12 mouse cellular contexts compared by ENCODE assay signal in genomic region chr2:17523791-17524190, GRCm38 (mm10).
DNase-seq lines count a peak whose midpoint lies in the region; TF ChIP-seq lines count a peak whose summit lies in the region.
"Had no signal": no experiment of that assay in that cellular context is flagged by ENCODE, and none has a peak within 500 bp of the region (broad histone marks: within the 10 kb centered on the region; RNA-seq: fewer than 3 reads in every experiment).

No protein-coding gene starts in this region.

- no peak for TF ChIP-seq CTCF in liver, adult 2 months (IDR thresholded peaks at IDR 0.05; ENCODE audit: low read depth, low read length)

- no peak overlapping the region for H3K27ac ChIP-seq in liver, adult 2 months (replicated peaks; ENCODE audit: insufficient read depth, low read depth, low read length)
- H3K27ac ChIP-seq: gastrocnemius, adult 2 months had no signal

- no peaks in the 10 kb centered on the region for H3K79me2 ChIP-seq in liver, adult 2 months (ENCODE audit: control insufficient read depth, insufficient read depth, low read length)

- H3K27me3 ChIP-seq in liver, adult 2 months (ENCODE audit: control insufficient read depth, insufficient read depth, low read length) = no peaks in the 10 kb centered on the region
- H3K27me3 ChIP-seq: CH12.LX had no signal

- TF ChIP-seq POLR2A in liver, adult 2 months (IDR thresholded peaks at IDR 0.05; ENCODE audit: extremely low read depth, insufficient read depth, low read length) = no peak

- H3K36me3 ChIP-seq in liver, adult 2 months (ENCODE audit: control insufficient read depth, insufficient read depth, low read length) = no peaks in the 10 kb centered on the region

- intact Hi-C loops in heart, postnatal 36 days (cut with DNase I) = no loop called here

- 23% methylated on average over 4 of the region's 4 CpGs for WGBS in liver, adult 2 months

- DNase-seq in liver, adult 2 months (ENCODE audit: extremely low read depth, low read depth, low spot score) = peak; percentile 24
- no peak for DNase-seq in liver
- DNase-seq in heart, adult 18-20 months = peak; percentile 54 to 66
- peak; percentile 16 to 28 for DNase-seq in heart, postnatal 36 days
- peak; percentile 30 for DNase-seq in mesoderm, embryonic 11.5 days (ENCODE audit: low read depth, low spot score)
- DNase-seq in spleen, adult 12 weeks (ENCODE audit: low spot score) = no peak
- DNase-seq in right cerebral cortex, adult 2 months (ENCODE audit: low spot score in 2 of 2) = no peak
- DNase-seq: cerebellum, postnatal 14 days; gastrocnemius, adult 2 months; lung, postnatal 36 days had no signal

- H3K4me1 ChIP-seq in liver, adult 2 months (ENCODE audit: control insufficient read depth, insufficient read depth, low read length) = no peaks in the 10 kb centered on the region

- no peak overlapping the region for H3K9ac ChIP-seq in liver, adult 2 months (ENCODE audit: low read depth, low read length)

- H3K4me3 ChIP-seq in liver, adult 2 months (ENCODE audit: insufficient read depth, low read depth, low read length) = no peak overlapping the region
- H3K4me3 ChIP-seq: erythroblast, embryonic 14.5 days; gastrocnemius, adult 2 months had no signal

Comparison
In these comparisons a context has a peak if more than half of its experiments do, and no peak if none do; other contexts are left out.
1. DNase-seq: peak in liver, adult 2 months (single experiment), heart, adult 18-20 months (2 of 2), heart, postnatal 36 days (2 of 2) and mesoderm, embryonic 11.5 days (single experiment); none in liver (single experiment), spleen, adult 12 weeks (single experiment) and right cerebral cortex, adult 2 months (0 of 2).